ENCODE assay signal across 9 mouse cellular contexts in genomic region chr15:79038853-79039252, GRCm38 (mm10). TPM values are rescaled to one million over a fixed set of nuclear protein-coding genes. Genes with fewer than 3 reads are reported as not detected.
DNase-seq lines count a peak whose midpoint lies in the region; ATAC-seq and TF ChIP-seq lines count a peak whose summit lies in the region.
"Had no signal": no experiment of that assay in that cellular context is flagged by ENCODE, and none has a peak within 500 bp of the region (broad histone marks: within the 10 kb centered on the region; RNA-seq: fewer than 3 reads in every experiment).

No protein-coding gene starts in this region.

- no peak overlapping the region for H3K4me2 ChIP-seq in forebrain, embryonic 11.5 days (ENCODE audit: low read depth, low read length, severe bottlenecking)
- no peak overlapping the region for H3K4me2 ChIP-seq in hindbrain, embryonic 13.5 days

- no peaks in the 10 kb centered on the region; the same call in 1 of the 2 replicates for H3K4me1 ChIP-seq in bone marrow, adult 2 months (ENCODE audit: control insufficient read depth, insufficient read depth, low read length)
- peaks cover 12% of the 10 kb centered on the region for H3K4me1 ChIP-seq in forebrain, embryonic 11.5 days (replicated peaks; ENCODE audit: control insufficient read depth, insufficient read depth, low read length)
- H3K4me1 ChIP-seq in hindbrain, embryonic 13.5 days (replicated peaks): peaks cover 34% of the 10 kb centered on the region

- no peak for TF ChIP-seq POLR2A in bone marrow, adult 2 months (IDR thresholded peaks at IDR 0.05; ENCODE audit: borderline replicate concordance, control insufficient read depth, low read depth, low read length)

- H3K4me3 ChIP-seq in bone marrow, adult 2 months (replicated peaks; ENCODE audit: control insufficient read depth, low read depth, low read length): no peak overlapping the region
- H3K4me3 ChIP-seq in forebrain, embryonic 11.5 days (ENCODE audit: low read depth, low read length): no peak overlapping the region
- H3K4me3 ChIP-seq in hindbrain, embryonic 13.5 days: no peak overlapping the region

- H3K27me3 ChIP-seq in forebrain, embryonic 11.5 days (ENCODE audit: control insufficient read depth, insufficient read depth, low read length): peaks cover 39% of the 10 kb centered on the region
- H3K27me3 ChIP-seq in hindbrain, embryonic 13.5 days: peaks cover 51% of the 10 kb centered on the region

- H3K27ac ChIP-seq in bone marrow, adult 2 months (ENCODE audit: control insufficient read depth, insufficient read depth, low read depth, low read length, poor library complexity): no peak overlapping the region
- H3K27ac ChIP-seq in forebrain, embryonic 11.5 days (ENCODE audit: low read depth, low read length): no peak overlapping the region
- no peak overlapping the region for H3K27ac ChIP-seq in hindbrain, embryonic 13.5 days

- H3K9me3 ChIP-seq in forebrain, embryonic 11.5 days (ENCODE audit: control insufficient read depth, low read length): no peaks in the 10 kb centered on the region
- H3K9me3 ChIP-seq in hindbrain, embryonic 13.5 days: no peaks in the 10 kb centered on the region

- H3K9ac ChIP-seq in forebrain, embryonic 11.5 days (ENCODE audit: low read length): no peak overlapping the region
- no peak overlapping the region for H3K9ac ChIP-seq in hindbrain, embryonic 13.5 days

- H3K36me3 ChIP-seq in forebrain, embryonic 11.5 days (ENCODE audit: control insufficient read depth, insufficient read depth, low read length): no peaks in the 10 kb centered on the region; the same call in 1 of the 2 replicates
- peaks cover 9% of the 10 kb centered on the region for H3K36me3 ChIP-seq in hindbrain, embryonic 13.5 days

- peak; percentile 59 for DNase-seq in cerebellum, adult 11 months
- no peak for DNase-seq in cerebellum, adult 9-10 months
- DNase-seq in forebrain, embryonic 11.5 days (ENCODE audit: low spot score): peak; percentile 86
- peak; percentile 47 to 50 for DNase-seq in left cerebral cortex, postnatal 25 days (ENCODE audit: low spot score in 2 of 2)
- peak; percentile 77 to 85 for DNase-seq in spleen, postnatal 14 days (ENCODE audit: low spot score in 2 of 2)

- 4% methylated on average over 7 of the region's 7 CpGs for WGBS in bone marrow, adult 2 months
- WGBS in forebrain, embryonic 11.5 days: 20% methylated on average over 7 of the region's 7 CpGs
- 22% methylated on average over 7 of the region's 7 CpGs for WGBS in hindbrain, embryonic 13.5 days

- intact Hi-C loops in left cerebral cortex, postnatal 25 days (cut with DNase I): no loop called here

- TF ChIP-seq CTCF in bone marrow, adult 2 months (IDR thresholded peaks at IDR 0.05; ENCODE audit: control insufficient read depth, insufficient read depth, low read length): peak; percentile 99

- ATAC-seq in forebrain, embryonic 11.5 days (replicated peaks; ENCODE audit: low FRiP score): peak; percentile 53
- 0 out of 2 replicates have a peak, but pooled peaks have one; percentile 25 for ATAC-seq in hindbrain, embryonic 13.5 days (ENCODE audit: low FRiP score)
- ATAC-seq in megakaryocyte-erythroid progenitor cell, adult 5-6 weeks (replicated peaks; ENCODE audit: low FRiP score, low TSS enrichment, poor library complexity, severe bottlenecking): peak; percentile 90

RNA-seq across cellular contexts. Expression of gene Galr3, which starts 2.8 kb away (rescaled TPM):
- polyA plus RNA-seq in bone marrow, adult 2 months (2011; ENCODE audit: insufficient read depth, insufficient read length, low replicate concordance, missing spikeins): not detected in 2 replicates
- polyA plus RNA-seq in forebrain, embryonic 11.5 days (2014; fragmentation: Nextera tagmentation; extraction: Ambion mirVana): not detected in 2 replicates
- 0.17 TPM in 1 of 2 replicates, not detected in the other for polyA plus RNA-seq in hindbrain, embryonic 13.5 days (2015; fragmentation: Nextera tagmentation; extraction: Ambion mirVana)
- total RNA-seq in left cerebral cortex, postnatal 25 days (2021): under 1 TPM; 0.53 to 0.55 TPM
- 0.40 TPM in 1 of 2 replicates, not detected in the other for total RNA-seq in megakaryocyte-erythroid progenitor cell, adult 5-6 weeks (2014; fragmentation: Nextera tagmentation)
- 0.56 TPM in 1 of 2 replicates, not detected in the other for total RNA-seq in megakaryocyte-erythroid progenitor cell, adult 5-6 weeks (2017)
- total RNA-seq: ES-E14 had no signal

RNA-seq across cellular contexts. Expression of gene H1f0, which starts 10.6 kb away (rescaled TPM):
- 30.4 and 32.4 TPM in 2 replicates for polyA plus RNA-seq in bone marrow, adult 2 months (2011; ENCODE audit: insufficient read depth, insufficient read length, low replicate concordance, missing spikeins)
- polyA plus RNA-seq in forebrain, embryonic 11.5 days (2014; fragmentation: Nextera tagmentation; extraction: Ambion mirVana): 349 and 396 TPM in 2 replicates
- 259 and 266 TPM in 2 replicates for polyA plus RNA-seq in hindbrain, embryonic 13.5 days (2015; fragmentation: Nextera tagmentation; extraction: Ambion mirVana)
- 10 to 100 TPM; 91.8 to 96.6 TPM for total RNA-seq in left cerebral cortex, postnatal 25 days (2021)
- total RNA-seq in megakaryocyte-erythroid progenitor cell, adult 5-6 weeks (2014; fragmentation: Nextera tagmentation): 19.0 and 23.7 TPM in 2 replicates
- total RNA-seq in megakaryocyte-erythroid progenitor cell, adult 5-6 weeks (2017): 27.0 and 47.0 TPM in 2 replicates

RNA-seq across cellular contexts. Expression of gene Ankrd54, which starts 23.8 kb away (rescaled TPM):
- 27.1 and 43.4 TPM in 2 replicates for polyA plus RNA-seq in bone marrow, adult 2 months (2011; ENCODE audit: insufficient read depth, insufficient read length, low replicate concordance, missing spikeins)
- 61.6 and 67.1 TPM in 2 replicates for polyA plus RNA-seq in forebrain, embryonic 11.5 days (2014; fragmentation: Nextera tagmentation; extraction: Ambion mirVana)
- polyA plus RNA-seq in hindbrain, embryonic 13.5 days (2015; fragmentation: Nextera tagmentation; extraction: Ambion mirVana): 50.4 and 51.5 TPM in 2 replicates
- total RNA-seq in left cerebral cortex, postnatal 25 days (2021): 10 to 100 TPM; 19.1 to 21.1 TPM
- 24.4 and 44.2 TPM in 2 replicates for total RNA-seq in megakaryocyte-erythroid progenitor cell, adult 5-6 weeks (2014; fragmentation: Nextera tagmentation)
- 15.0 and 15.2 TPM in 2 replicates for total RNA-seq in megakaryocyte-erythroid progenitor cell, adult 5-6 weeks (2017)

RNA-seq across cellular contexts. Expression of gene Eif3l, which starts 36.1 kb away (rescaled TPM):
- 60.7 and 112 TPM in 2 replicates for polyA plus RNA-seq in bone marrow, adult 2 months (2011; ENCODE audit: insufficient read depth, insufficient read length, low replicate concordance, missing spikeins)
- 245 and 254 TPM in 2 replicates for polyA plus RNA-seq in forebrain, embryonic 11.5 days (2014; fragmentation: Nextera tagmentation; extraction: Ambion mirVana)
- polyA plus RNA-seq in hindbrain, embryonic 13.5 days (2015; fragmentation: Nextera tagmentation; extraction: Ambion mirVana): 179 and 185 TPM in 2 replicates
- total RNA-seq in left cerebral cortex, postnatal 25 days (2021): 10 to 100 TPM; 66.3 to 69.3 TPM
- total RNA-seq in megakaryocyte-erythroid progenitor cell, adult 5-6 weeks (2014; fragmentation: Nextera tagmentation): 218 and 242 TPM in 2 replicates
- total RNA-seq in megakaryocyte-erythroid progenitor cell, adult 5-6 weeks (2017): 216 and 264 TPM in 2 replicates

Comparison
In these comparisons a context has a peak if more than half of its experiments do, and no peak if none do; other contexts are left out.
1. ATAC-seq: peak in every context shown above with its lines; median percentile 90 in megakaryocyte-erythroid progenitor cell, adult 5-6 weeks; 53 in forebrain, embryonic 11.5 days; 25 in hindbrain, embryonic 13.5 days.